Mouse (Mus musculus) kidney, postnatal 25 days (tissue): ENCODE data around the gene Rufy4.
"Not testable (repeated sequence)": the region's sequence is repeated elsewhere in the genome, so short reads cannot be mapped to it uniquely, and the experiment has no call there.

Experiments used
- DNase-seq, 2 experiments: peaks; one replicate each; pipeline ENCODE4 v3.0.0; 2021; ENCODE audit warnings: mixed read lengths in 2 of 2

Rufy4 gene

GRCm38 (mm10) chr1:74151091-74151490 lies 25.8 kb downstream of the Rufy4 start:
- DNase-seq: no peak

GRCm38 (mm10) chr1:74153461-74154184 lies 28.3 kb downstream of the Rufy4 start, which contains the start of gene Cxcr2:
TSS of gene Cxcr2 (plus strand) at chr1:74153989.
- no peak for DNase-seq

GRCm38 (mm10) chr1:74155435-74156012 lies 30.2 kb downstream of the Rufy4 start:
- DNase-seq: no peak

- no peak for DNase-seq
Observed at GRCm38 (mm10) chr1:74156381-74156910, 31.1 kb downstream of the Rufy4 start.

GRCm38 (mm10) chr1:74159613-74160012 lies 34.3 kb downstream of the Rufy4 start:
- not testable (repeated sequence) for DNase-seq

GRCm38 (mm10) chr1:74160036-74160435 lies 34.7 kb downstream of the Rufy4 start:
- no peak for DNase-seq

GRCm38 (mm10) chr1:74167136-74167535 lies 41.8 kb downstream of the Rufy4 start:
- DNase-seq: no peak

- no peak for DNase-seq
Observed at GRCm38 (mm10) chr1:74169721-74170120, 44.4 kb downstream of the Rufy4 start.

- DNase-seq: no peak
Observed at GRCm38 (mm10) chr1:74172722-74173121, 47.4 kb downstream of the Rufy4 start.

- no peak for DNase-seq
Observed at GRCm38 (mm10) chr1:74175731-74176130, 50.4 kb downstream of the Rufy4 start.

- no peak for DNase-seq
Observed at GRCm38 (mm10) chr1:74178618-74179017, 53.3 kb downstream of the Rufy4 start.

GRCm38 (mm10) chr1:74179624-74180408 lies 54.5 kb downstream of the Rufy4 start:
- no peak for DNase-seq

- DNase-seq: no peak
Observed at GRCm38 (mm10) chr1:74181462-74181861, 56.1 kb downstream of the Rufy4 start.

- DNase-seq: peak in 1 of 2 experiments; percentile 35
Observed at GRCm38 (mm10) chr1:74183006-74183405, 57.7 kb downstream of the Rufy4 start.

GRCm38 (mm10) chr1:74190471-74190870 lies 65.1 kb downstream of the Rufy4 start:
- peak in 1 of 2 experiments; percentile 29 for DNase-seq

- DNase-seq: no peak
Observed at GRCm38 (mm10) chr1:74192711-74193110, 67.4 kb downstream of the Rufy4 start.

GRCm38 (mm10) chr1:74194445-74194844 lies 69.1 kb downstream of the Rufy4 start, which contains the start of gene Cxcr1:
TSS of gene Cxcr1 (minus strand) at chr1:74194631.
- DNase-seq: no peak

- peak; percentile 53 to 55 for DNase-seq
Observed at GRCm38 (mm10) chr1:74195961-74196360, 70.6 kb downstream of the Rufy4 start.

GRCm38 (mm10) chr1:74196621-74197419 lies 71.5 kb downstream of the Rufy4 start:
- DNase-seq: peak; percentile 69 to 85
